Mouse (Mus musculus) embryonic facial prominence, embryonic 15.5 days (tissue): ENCODE data around the gene Ndufs5. TPM values are rescaled to one million over a fixed set of nuclear protein-coding genes. Genes with fewer than 3 reads are reported as not detected.

Source experiments
- ATAC-seq: fragments of 200-750 bp; cut with Nextera tagmentation; 2 replicates; pipeline ENCODE4 v1.8.0; 2017; ENCODE audit warnings: low read depth, moderate TSS enrichment; ENCODE audit not compliant: insufficient number of reproducible peaks, low FRiP score, low TSS enrichment
- H3K27ac ChIP-seq: fragments of 300-500 bp; sonication (generic); replicated peaks from 2 replicates; pipeline ENCODE4 v1.5.1; 2015; ENCODE audit warnings: mild to moderate bottlenecking, inconsistent platforms
- H3K27me3 ChIP-seq: fragments of 300-500 bp; sonication (generic); 2 replicates; pipeline ENCODE4 v1.6.1; 2015; ENCODE audit warnings: inconsistent platforms
- H3K36me3 ChIP-seq: fragments of 300-500 bp; sonication (generic); 2 replicates; pipeline ENCODE4 v1.6.1; 2015; ENCODE audit warnings: mild to moderate bottlenecking, inconsistent platforms
- H3K4me1 ChIP-seq: fragments of 300-500 bp; sonication (generic); 2 replicates; pipeline ENCODE4 v1.6.1; 2015; ENCODE audit warnings: inconsistent platforms
- H3K4me2 ChIP-seq: fragments of 300-500 bp; sonication (generic); replicated peaks from 2 replicates; pipeline ENCODE4 v1.6.1; 2015; ENCODE audit warnings: mild to moderate bottlenecking, inconsistent platforms
- H3K4me3 ChIP-seq: fragments of 300-500 bp; sonication (generic); replicated peaks from 2 replicates; pipeline ENCODE4 v1.5.1; 2015; ENCODE audit warnings: mild to moderate bottlenecking, inconsistent platforms
- H3K9ac ChIP-seq: fragments of 300-500 bp; sonication (generic); 2 replicates; pipeline ENCODE4 v1.6.1; 2015; ENCODE audit warnings: inconsistent platforms
- H3K9me3 ChIP-seq: fragments of 300-500 bp; sonication (generic); replicated peaks from 2 replicates; pipeline ENCODE4 v1.6.1; 2016; ENCODE audit warnings: inconsistent platforms
- WGBS: fragments of 180-500 bp; shearing (Covaris S2); methylation state at CpG from one replicate; pipeline ENCODE4 v1.1.7; 2015; 5-methylcytosine and 5-hydroxymethylcytosine counted together
- polyA plus RNA-seq: library from polyadenylated mRNA; unstranded; fragments of >200 nt; fragmentation: Nextera tagmentation; extraction: Ambion mirVana; gene quantifications from 2 replicates; pipeline ENCODE4 v1.2.1, GENCODE M21; 2015

Ndufs5 gene
- polyA plus RNA-seq, 1 experiment from 2014 or later: 313 TPM

- peak overlapping the region; percentile 75 for H3K27ac ChIP-seq
- H3K4me3 ChIP-seq: peak overlapping the region; percentile 80
- H3K36me3 ChIP-seq: no peaks in the 10 kb centered on the region
- ATAC-seq: peak; percentile 69
- H3K9me3 ChIP-seq: no peaks in the 10 kb centered on the region
- H3K9ac ChIP-seq: peak overlapping the region; percentile 55
- H3K27me3 ChIP-seq: no peaks in the 10 kb centered on the region; the same call in 1 of the 2 replicates
- WGBS: under 1% methylated on average over 31 of the region's 89 CpGs
- H3K4me1 ChIP-seq: peaks cover 18% of the 10 kb centered on the region
- H3K4me2 ChIP-seq: peak overlapping the region; percentile 100
Observed at GRCm38 (mm10) chr4:123687025-123687781, 30.8 kb downstream of the Ndufs5 start.

- H3K4me3 ChIP-seq: peak overlapping the region; percentile 80
- H3K36me3 ChIP-seq: no peaks in the 10 kb centered on the region
- H3K9me3 ChIP-seq: no peaks in the 10 kb centered on the region
- peaks cover 19% of the 10 kb centered on the region for H3K4me1 ChIP-seq
- peak overlapping the region; percentile 28; the same call in 1 of the 2 replicates for H3K27ac ChIP-seq
- H3K27me3 ChIP-seq: no peaks in the 10 kb centered on the region; the same call in 1 of the 2 replicates
- peak overlapping the region; percentile 55 for H3K9ac ChIP-seq
- ATAC-seq: 0 out of 2 replicates have a peak, but pooled peaks have one; percentile 9
- H3K4me2 ChIP-seq: peak overlapping the region; percentile 100
- under 1% methylated on average over 43 of the region's 56 CpGs for WGBS
Observed at GRCm38 (mm10) chr4:123686368-123687024, 31.5 kb downstream of the Ndufs5 start.

- peaks cover 27% of the 10 kb centered on the region for H3K4me1 ChIP-seq
- no peaks in the 10 kb centered on the region for H3K36me3 ChIP-seq
- H3K9me3 ChIP-seq: no peaks in the 10 kb centered on the region
- no peak overlapping the region for H3K9ac ChIP-seq
- no peak for ATAC-seq
- WGBS: 53% methylated on average over 8 of the region's 8 CpGs
- H3K4me3 ChIP-seq: peak overlapping the region; percentile 80
- no peaks in the 10 kb centered on the region; the same call in 1 of the 2 replicates for H3K27me3 ChIP-seq
- H3K27ac ChIP-seq: no peak overlapping the region
- H3K4me2 ChIP-seq: peak overlapping the region; percentile 100
Observed at GRCm38 (mm10) chr4:123685506-123686242, 32.3 kb downstream of the Ndufs5 start.

GRCm38 (mm10) chr4:123685046-123685445, 33.0 kb downstream of the Ndufs5 start:
- Histone ChIP-seq H3K27ac (no peak overlapping the region), H3K4me3 (no peak overlapping the region), H3K36me3 (no peaks in the 10 kb centered on the region), H3K9ac (no peak overlapping the region), H3K4me2 (no peak overlapping the region), H3K9me3 (no peaks in the 10 kb centered on the region), H3K4me1 (peaks cover 27% of the 10 kb centered on the region), H3K27me3 (no peaks in the 10 kb centered on the region; the same call in 1 of the 2 replicates)
- WGBS: 60% methylated on average over 7 of the region's 7 CpGs
- no peak for ATAC-seq

GRCm38 (mm10) chr4:123684260-123684659, 33.7 kb downstream of the Ndufs5 start, which contains the start of gene Macf1:
Gene Macf1, minus strand, starts transcription at chr4:123684360.
- Histone ChIP-seq H3K4me1 (peaks cover 27% of the 10 kb centered on the region), H3K4me3 (no peak within 1 kb of the TSS), H3K9me3 (no peaks in the 10 kb centered on the region), H3K4me2 (no peak within 1 kb of the TSS), H3K36me3 (no peaks in the 10 kb centered on the region), H3K27ac (no peak within 1 kb of the TSS), H3K9ac (no peak within 1 kb of the TSS), H3K27me3 (no peaks in the 10 kb centered on the region; the same call in 1 of the 2 replicates)
- no peak for ATAC-seq
- WGBS: 85% methylated on average over 3 of the region's 3 CpGs

- Histone ChIP-seq H3K27me3 (no peaks in the 10 kb centered on the region; the same call in 1 of the 2 replicates), H3K27ac (no peak overlapping the region), H3K36me3 (no peaks in the 10 kb centered on the region), H3K9me3 (no peaks in the 10 kb centered on the region), H3K4me1 (peaks cover 28% of the 10 kb centered on the region), H3K4me3 (no peak overlapping the region), H3K4me2 (no peak overlapping the region), H3K9ac (no peak overlapping the region)
- no peak for ATAC-seq
- WGBS: 92% methylated on average over 8 of the region's 8 CpGs
Observed at GRCm38 (mm10) chr4:123682291-123682690, 35.7 kb downstream of the Ndufs5 start.

GRCm38 (mm10) chr4:123680962-123681361, 37.0 kb downstream of the Ndufs5 start:
- H3K9me3 ChIP-seq: no peaks in the 10 kb centered on the region
- H3K4me1 ChIP-seq: peaks cover 32% of the 10 kb centered on the region
- no peak overlapping the region for H3K9ac ChIP-seq
- H3K36me3 ChIP-seq: no peaks in the 10 kb centered on the region
- peak overlapping the region; percentile 15; the same call in 1 of the 2 replicates for H3K4me2 ChIP-seq
- no peak overlapping the region for H3K4me3 ChIP-seq
- WGBS: 25% methylated on average over 7 of the region's 7 CpGs
- H3K27me3 ChIP-seq: no peaks in the 10 kb centered on the region; the same call in 1 of the 2 replicates
- no peak for ATAC-seq
- H3K27ac ChIP-seq: peak overlapping the region; percentile 48; the same call in 1 of the 2 replicates

GRCm38 (mm10) chr4:123677060-123677804, 40.8 kb downstream of the Ndufs5 start:
- H3K36me3 ChIP-seq: no peaks in the 10 kb centered on the region
- no peaks in the 10 kb centered on the region for H3K27me3 ChIP-seq
- no peak overlapping the region for H3K4me3 ChIP-seq
- no peak; the same call in 1 of the 2 replicates for ATAC-seq
- WGBS: 24% methylated on average over 10 of the region's 10 CpGs
- no peak overlapping the region; the same call in 1 of the 2 replicates for H3K4me2 ChIP-seq
- no peak overlapping the region for H3K9ac ChIP-seq
- H3K27ac ChIP-seq: peak overlapping the region; percentile 29
- no peaks in the 10 kb centered on the region for H3K9me3 ChIP-seq
- H3K4me1 ChIP-seq: peaks cover 24% of the 10 kb centered on the region

GRCm38 (mm10) chr4:123670598-123670997, 47.4 kb downstream of the Ndufs5 start:
- no peak for ATAC-seq
- peaks cover 3% of the 10 kb centered on the region; the same call in 1 of the 2 replicates for H3K36me3 ChIP-seq
- no peaks in the 10 kb centered on the region for H3K27me3 ChIP-seq

GRCm38 (mm10) chr4:123669696-123670095, 48.3 kb downstream of the Ndufs5 start:
- H3K36me3 ChIP-seq: peaks cover 3% of the 10 kb centered on the region; the same call in 1 of the 2 replicates

More at GRCm38 (mm10) chr4:123670598-123670997, 47.4 kb downstream of the Ndufs5 start:
- peaks cover 11% of the 10 kb centered on the region for H3K4me1 ChIP-seq
- H3K9me3 ChIP-seq: no peaks in the 10 kb centered on the region
- H3K27ac ChIP-seq: no peak overlapping the region
- no peak overlapping the region for H3K4me2 ChIP-seq
- no peak overlapping the region for H3K4me3 ChIP-seq
- H3K9ac ChIP-seq: no peak overlapping the region

More at GRCm38 (mm10) chr4:123669696-123670095, 48.3 kb downstream of the Ndufs5 start:
- H3K9ac ChIP-seq: no peak overlapping the region
- no peaks in the 10 kb centered on the region for H3K9me3 ChIP-seq
- H3K27ac ChIP-seq: no peak overlapping the region
- peaks cover 16% of the 10 kb centered on the region for H3K4me1 ChIP-seq
- H3K4me2 ChIP-seq: no peak overlapping the region
- no peak for ATAC-seq
- 63% methylated on average over 6 of the region's 6 CpGs for WGBS
- H3K27me3 ChIP-seq: no peaks in the 10 kb centered on the region
- H3K4me3 ChIP-seq: no peak overlapping the region
